Mouse (Mus musculus): ENCODE measurements at regions not wholly inside any gene's neighbourhood (a gene's known extent, or its start where the extent isn't known, plus 50 kb on each side); places are given as distances from the start of the nearest gene placed in this dataset.

DNA sequence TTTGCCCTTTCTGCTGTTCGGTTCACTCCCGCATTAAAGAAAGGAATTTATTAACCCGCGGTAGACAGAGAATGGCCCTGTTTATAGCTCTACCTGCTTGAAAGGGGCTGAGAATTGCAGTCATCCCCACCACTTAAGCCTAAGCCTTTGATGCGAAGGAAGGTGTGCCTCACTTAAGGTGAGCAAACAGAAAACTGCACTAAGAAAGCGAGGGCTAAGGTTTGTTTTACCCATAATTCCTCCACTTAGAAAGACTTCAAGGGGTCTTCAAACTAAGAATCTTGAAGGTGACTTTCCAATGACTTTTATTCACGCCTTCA, 540.7 kb upstream of the Gm19410 start:
- 82% methylated on average over 7 of the region's 7 CpGs for WGBS
- no peaks in the 10 kb centered on the region for H3K4me1 ChIP-seq (replicated peaks)

DNA sequence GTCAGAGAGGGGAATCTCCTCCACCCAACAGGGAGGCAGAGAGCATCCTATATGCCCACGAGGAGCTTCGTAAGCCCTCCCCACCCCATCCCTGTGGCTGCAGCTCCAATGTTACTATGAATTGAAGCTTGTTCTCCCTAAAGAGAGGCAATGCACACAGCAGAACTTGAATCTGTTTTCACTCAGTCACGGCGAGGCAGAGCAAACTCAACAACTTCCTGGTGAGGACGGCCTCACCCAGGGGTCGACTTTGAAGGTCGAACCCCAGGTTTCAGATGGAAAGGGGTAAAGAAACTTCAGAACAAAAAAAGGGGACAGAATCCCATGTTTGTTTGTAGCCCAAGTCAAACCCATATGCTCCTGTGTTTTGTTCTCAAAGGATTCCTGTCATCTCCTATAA, 538.5 kb upstream of the Gm19410 start:
- Histone ChIP-seq H3K27me3 (no peaks in the 10 kb centered on the region), H3K4me2 (no peak overlapping the region), H3K36me3 (no peaks in the 10 kb centered on the region), H3K4me1 (replicated peaks) (no peaks in the 10 kb centered on the region), H3K4me3 (no peak overlapping the region), H3K27ac (replicated peaks) (no peak overlapping the region), H3K9me3 (no peaks in the 10 kb centered on the region), H3K9ac (no peak overlapping the region)
- ATAC-seq (ENCODE audit: low FRiP score, low read depth), result no peak
- WGBS, result 77% methylated on average over 7 of the region's 7 CpGs

More for the DNA sequence above, 540.7 kb upstream of the Gm19410 start:
- Histone ChIP-seq H3K9me3 (no peaks in the 10 kb centered on the region), H3K27me3 (no peaks in the 10 kb centered on the region), H3K27ac (replicated peaks) (no peak overlapping the region), H3K9ac (no peak overlapping the region), H3K4me2 (no peak overlapping the region), H3K36me3 (no peaks in the 10 kb centered on the region), H3K4me3 (no peak overlapping the region)
- ATAC-seq (ENCODE audit: low FRiP score, low read depth), result no peak

DNA sequence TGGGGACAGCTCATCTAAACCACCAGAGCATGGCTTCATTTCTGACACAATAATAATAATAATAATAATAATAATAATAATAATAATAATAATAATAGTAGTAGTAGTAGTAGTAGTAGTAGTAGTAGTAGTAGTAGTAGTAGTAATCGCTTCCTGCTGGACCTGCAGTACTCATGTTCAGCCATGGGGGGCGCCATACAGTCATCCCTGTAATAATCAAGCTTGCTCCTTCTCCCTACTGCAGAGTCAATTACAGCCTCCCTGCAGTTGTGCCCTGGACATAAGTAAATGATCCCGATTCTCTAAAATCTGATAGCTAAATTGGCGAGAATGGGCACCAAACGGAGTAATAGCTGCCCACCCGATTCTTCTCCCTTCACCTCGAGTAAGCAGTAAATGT, 537.1 kb upstream of the Gm19410 start:
- Histone ChIP-seq H3K27me3 (no peaks in the 10 kb centered on the region), H3K36me3 (no peaks in the 10 kb centered on the region), H3K27ac (replicated peaks) (no peak overlapping the region), H3K4me2 (no peak overlapping the region), H3K9me3 (no peaks in the 10 kb centered on the region), H3K9ac (no peak overlapping the region), H3K4me1 (replicated peaks) (peaks cover 3% of the 10 kb centered on the region; the same call in 1 of the 2 replicates), H3K4me3 (no peak overlapping the region)
- WGBS, result 82% methylated on average over 7 of the region's 7 CpGs
- no peak for ATAC-seq (ENCODE audit: low FRiP score, low read depth)

DNA sequence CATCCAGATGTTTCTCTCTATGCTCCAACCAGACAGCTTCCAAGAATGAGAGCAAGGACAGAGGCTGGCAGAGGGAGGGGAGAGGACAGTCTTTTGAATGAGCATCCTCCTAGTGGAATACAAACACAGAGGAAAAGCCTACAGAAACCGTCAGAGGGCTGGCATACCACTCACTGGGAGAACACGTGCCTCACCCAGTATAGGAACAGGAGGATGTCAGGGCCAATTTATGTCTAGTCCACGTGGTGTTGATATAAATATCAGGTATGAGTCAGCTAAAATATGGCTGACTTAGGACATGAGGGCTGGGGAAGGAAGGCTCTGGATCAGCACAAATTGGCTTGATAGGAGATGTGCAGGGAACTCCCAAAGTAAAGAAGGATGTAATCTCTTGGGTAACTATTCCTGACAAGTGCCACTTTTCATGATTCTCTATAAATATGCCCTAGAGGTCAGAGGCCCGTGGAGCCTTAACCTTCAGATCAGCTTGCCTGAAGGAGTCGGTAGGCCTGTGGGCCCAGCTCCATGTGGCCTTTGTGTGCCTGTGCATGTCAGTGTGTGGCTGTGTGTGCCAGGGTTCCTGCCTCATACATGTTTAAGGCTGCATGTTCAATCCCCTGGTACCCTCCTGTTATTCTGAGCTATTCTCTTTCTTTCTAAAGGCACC, 531.9 kb upstream of the Gm19410 start:
- Histone ChIP-seq H3K9ac (no peak overlapping the region), H3K9me3 (no peaks in the 10 kb centered on the region), H3K27ac (replicated peaks) (no peak overlapping the region), H3K27me3 (no peaks in the 10 kb centered on the region), H3K36me3 (no peaks in the 10 kb centered on the region), H3K4me3 (no peak overlapping the region), H3K4me1 (replicated peaks) (peaks cover 17% of the 10 kb centered on the region), H3K4me2 (no peak overlapping the region)
- no peak for ATAC-seq (ENCODE audit: low FRiP score, low read depth)
- WGBS, result 52% methylated on average over 5 of the region's 5 CpGs

DNA sequence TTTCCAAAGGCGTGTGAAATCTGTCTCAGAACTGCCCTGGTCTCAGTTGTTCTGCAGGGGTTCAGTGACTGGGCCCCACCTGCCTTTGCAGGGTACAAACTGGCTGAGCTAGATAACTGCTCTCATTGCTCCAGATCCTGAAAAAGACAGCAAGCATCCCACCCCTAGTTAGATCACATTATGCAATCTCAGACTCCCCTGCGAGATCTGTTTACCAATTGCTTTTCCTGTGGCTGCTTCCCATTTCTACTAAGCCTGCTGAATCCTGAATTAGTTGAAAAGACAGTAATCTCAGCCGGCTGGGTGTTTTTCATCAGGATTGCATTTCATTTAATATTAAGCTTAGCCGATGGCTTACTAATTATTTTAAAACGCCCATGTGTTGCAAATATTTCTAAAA, 531.2 kb upstream of the Gm19410 start:
- no peak overlapping the region; the same call in 1 of the 2 replicates for H3K27ac ChIP-seq (replicated peaks)
- ATAC-seq (ENCODE audit: low FRiP score, low read depth), result no peak
- no peak overlapping the region for H3K4me2 ChIP-seq
- WGBS, result 59% methylated on average over 5 of the region's 5 CpGs
- no peaks in the 10 kb centered on the region for H3K27me3 ChIP-seq
- no peak overlapping the region for H3K4me3 ChIP-seq
- H3K36me3 ChIP-seq, result no peaks in the 10 kb centered on the region
- H3K9me3 ChIP-seq, result no peaks in the 10 kb centered on the region
- H3K4me1 ChIP-seq (replicated peaks), result peaks cover 17% of the 10 kb centered on the region
- H3K9ac ChIP-seq, result no peak overlapping the region

DNA sequence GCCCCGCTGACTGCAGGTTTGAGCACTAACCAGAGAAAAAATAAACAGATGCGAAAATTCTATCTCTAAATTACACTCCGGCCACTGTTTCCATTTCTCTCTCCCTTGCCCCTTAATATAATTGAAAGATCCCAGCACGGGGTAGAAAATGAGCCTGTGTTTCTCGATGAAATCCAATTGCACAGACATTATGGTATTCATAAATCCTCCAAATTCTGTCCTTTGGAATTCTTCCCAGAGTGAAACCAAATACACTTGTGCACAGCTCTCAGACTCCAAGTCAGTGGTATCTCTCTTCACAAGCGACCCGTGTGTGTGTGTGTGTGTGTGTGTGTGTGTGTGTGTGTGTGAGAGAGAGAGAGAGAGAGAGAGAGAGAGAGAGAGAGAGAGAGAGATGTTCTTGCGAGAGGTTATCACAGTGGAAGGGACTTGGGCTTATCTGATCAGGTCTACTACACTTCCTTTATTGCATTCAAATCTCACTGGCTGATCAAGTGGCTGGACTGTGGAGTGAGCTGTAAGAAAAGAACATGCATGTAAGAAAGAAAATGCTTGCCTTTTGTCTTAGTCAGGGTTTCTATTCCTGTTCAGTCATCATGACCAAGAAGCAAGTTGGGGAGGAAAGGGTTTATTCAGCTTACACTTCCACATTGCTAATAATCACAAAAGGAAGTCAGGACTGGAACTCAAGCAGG, 529.6 kb upstream of the Gm19410 start:
- H3K9ac ChIP-seq, result no peak overlapping the region
- H3K4me1 ChIP-seq (replicated peaks), result peaks cover 17% of the 10 kb centered on the region
- no peaks in the 10 kb centered on the region for H3K9me3 ChIP-seq
- H3K36me3 ChIP-seq, result no peaks in the 10 kb centered on the region
- no peak for ATAC-seq (ENCODE audit: low FRiP score, low read depth)
- H3K27ac ChIP-seq (replicated peaks), result 0 out of 2 replicates have a peak overlapping the region, but pooled peaks have one; percentile 26
- WGBS, result 65% methylated on average over 8 of the region's 8 CpGs
- H3K4me2 ChIP-seq, result no peak overlapping the region
- no peak overlapping the region for H3K4me3 ChIP-seq
- no peaks in the 10 kb centered on the region for H3K27me3 ChIP-seq

DNA sequence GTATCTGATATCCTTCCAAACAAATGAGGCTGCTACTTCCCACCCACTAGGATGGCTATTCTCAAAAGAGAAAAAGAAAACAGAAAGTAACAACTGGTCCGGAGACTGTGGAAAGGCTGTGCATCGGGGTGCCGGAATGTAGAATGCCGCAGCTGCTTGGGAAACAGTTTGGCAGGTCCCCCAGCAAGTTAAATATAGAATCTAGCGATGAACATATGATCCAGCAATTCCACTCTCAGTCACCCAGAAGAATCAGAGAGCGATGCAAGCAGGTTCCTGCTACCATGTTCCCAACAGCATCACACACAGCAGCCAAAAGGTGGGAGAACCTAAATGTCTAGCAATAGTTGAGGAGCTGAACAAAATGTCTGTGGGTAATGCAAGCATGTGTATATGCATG, 528.3 kb upstream of the Gm19410 start:
- Histone ChIP-seq H3K4me1 (replicated peaks) (peaks cover 17% of the 10 kb centered on the region), H3K9me3 (no peaks in the 10 kb centered on the region), H3K9ac (no peak overlapping the region), H3K4me3 (no peak overlapping the region), H3K27ac (replicated peaks) (no peak overlapping the region), H3K4me2 (no peak overlapping the region), H3K27me3 (no peaks in the 10 kb centered on the region), H3K36me3 (no peaks in the 10 kb centered on the region)
- no peak for ATAC-seq (ENCODE audit: low FRiP score, low read depth)
- WGBS, result 87% methylated on average over 6 of the region's 6 CpGs

DNA sequence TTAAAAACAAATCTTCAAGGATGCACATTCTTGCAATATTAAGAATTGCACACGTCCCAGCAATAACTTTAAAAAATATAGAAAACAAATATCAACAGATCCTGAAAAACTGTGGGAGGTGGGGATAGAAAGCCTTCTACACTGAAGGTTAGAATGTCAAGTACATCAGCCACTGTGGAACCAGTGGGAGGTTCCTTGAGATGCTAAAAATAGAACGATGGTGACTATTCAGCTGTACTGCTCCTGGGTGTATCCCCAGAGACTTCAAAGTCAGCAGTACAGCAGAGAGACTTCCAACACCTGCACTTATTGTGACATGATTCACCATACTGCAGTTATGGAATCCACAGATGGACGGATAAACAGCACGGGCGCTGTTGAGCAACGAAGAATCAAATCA, 524.7 kb upstream of the Gm19410 start:
- WGBS, result 90% methylated on average over 6 of the region's 6 CpGs
- no peak overlapping the region for H3K27ac ChIP-seq (replicated peaks)
- peaks cover 7% of the 10 kb centered on the region for H3K4me1 ChIP-seq (replicated peaks)
- no peak overlapping the region for H3K4me3 ChIP-seq
- ATAC-seq (ENCODE audit: low FRiP score, low read depth), result no peak
- H3K27me3 ChIP-seq, result no peaks in the 10 kb centered on the region
- no peak overlapping the region for H3K4me2 ChIP-seq
- no peak overlapping the region for H3K9ac ChIP-seq
- H3K9me3 ChIP-seq, result no peaks in the 10 kb centered on the region
- no peaks in the 10 kb centered on the region for H3K36me3 ChIP-seq

DNA sequence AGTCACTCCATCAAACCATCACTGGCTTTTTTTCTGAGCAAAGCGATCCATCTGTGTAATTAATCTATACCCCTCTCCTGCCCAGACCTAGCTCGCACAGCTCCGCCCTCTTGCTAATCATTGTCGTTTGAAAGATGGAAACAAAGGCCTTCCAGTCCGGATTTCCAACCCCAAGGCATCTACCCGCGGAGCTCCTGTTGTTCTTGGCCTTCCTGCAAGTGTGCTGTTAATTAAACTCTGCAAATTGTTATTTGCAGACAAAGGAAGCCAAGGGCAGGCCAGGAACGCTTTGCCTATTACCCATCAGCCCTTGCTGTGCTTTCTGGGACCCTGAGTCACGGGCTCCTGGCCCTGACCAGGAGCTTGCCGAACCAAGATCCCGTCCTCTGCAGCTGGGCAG, 522.0 kb upstream of the Gm19410 start:
- Histone ChIP-seq H3K4me1 (replicated peaks) (peaks cover 7% of the 10 kb centered on the region), H3K4me3 (no peak overlapping the region), H3K36me3 (no peaks in the 10 kb centered on the region), H3K4me2 (peak overlapping the region; percentile 11; the same call in 1 of the 2 replicates), H3K9ac (no peak overlapping the region), H3K27me3 (no peaks in the 10 kb centered on the region), H3K27ac (replicated peaks) (peak overlapping the region; percentile 9; the same call in 1 of the 2 replicates), H3K9me3 (no peaks in the 10 kb centered on the region)
- 15% methylated on average over 11 of the region's 11 CpGs for WGBS
- peak; percentile 45; the same call in 1 of the 2 replicates for ATAC-seq (ENCODE audit: low FRiP score, low read depth)

DNA sequence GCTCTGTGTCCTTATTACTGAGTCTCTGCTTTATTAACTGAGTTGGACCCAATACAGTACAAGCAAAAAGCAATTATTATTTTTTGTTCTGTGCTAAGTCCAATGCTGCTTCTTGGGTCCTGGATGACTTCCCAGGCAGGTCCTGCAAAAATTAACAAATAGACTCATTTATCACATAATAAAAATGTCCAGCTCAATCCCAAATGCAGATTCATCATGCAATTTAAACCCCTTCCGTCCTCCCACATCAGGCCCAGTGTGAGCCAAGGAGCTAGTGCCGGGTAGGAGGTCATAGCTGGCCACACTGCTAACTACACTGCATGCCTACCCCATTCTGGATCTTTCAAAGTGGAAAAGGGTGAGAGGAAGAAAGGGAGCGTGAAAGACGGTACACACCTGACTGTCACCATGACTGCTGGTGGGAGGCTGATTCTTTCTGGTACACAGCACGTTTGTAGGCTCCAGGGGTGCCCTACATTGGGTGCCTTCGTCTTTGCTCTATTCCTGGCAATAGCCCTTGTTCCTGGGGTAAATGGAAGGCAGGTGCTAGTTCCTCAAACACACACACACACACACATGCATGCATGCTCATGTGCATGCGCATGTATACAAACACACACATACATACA, 515.7 kb upstream of the Gm19410 start:
- no peaks in the 10 kb centered on the region for H3K27me3 ChIP-seq
- ATAC-seq (ENCODE audit: low FRiP score, low read depth), result no peak
- 87% methylated on average over 7 of the region's 7 CpGs for whole genome bisulfite sequencing
- no peak overlapping the region for H3K9ac ChIP-seq
- H3K4me2 ChIP-seq, result no peak overlapping the region
- no peaks in the 10 kb centered on the region for H3K4me1 ChIP-seq (replicated peaks)
- H3K9me3 ChIP-seq, result peaks cover 4% of the 10 kb centered on the region; the same call in 1 of the 2 replicates
- no peaks in the 10 kb centered on the region for H3K36me3 ChIP-seq
- no peak overlapping the region for H3K27ac ChIP-seq (replicated peaks)
- H3K4me3 ChIP-seq, result no peak overlapping the region

DNA sequence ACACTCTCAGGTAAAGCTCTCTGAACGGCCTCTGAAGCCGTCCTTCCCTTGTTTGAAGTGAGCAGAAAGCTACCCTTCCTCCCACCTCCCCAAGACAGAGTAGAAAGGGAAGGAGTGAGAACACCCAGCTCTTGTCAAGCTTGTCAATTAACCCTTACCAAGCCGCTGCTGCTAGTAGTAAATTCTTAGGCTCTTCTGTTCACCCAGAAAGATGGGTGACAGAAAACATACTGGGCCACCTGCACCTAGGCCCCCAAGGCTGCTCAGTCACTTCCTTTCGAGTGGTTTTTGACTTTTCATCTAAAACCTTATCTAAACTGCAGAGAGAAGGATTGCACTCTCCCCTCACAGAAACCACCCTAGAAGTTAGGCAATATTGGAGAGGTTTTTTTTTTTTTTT, 514.9 kb upstream of the Gm19410 start:
- Histone ChIP-seq H3K36me3 (no peaks in the 10 kb centered on the region), H3K9me3 (peaks cover 4% of the 10 kb centered on the region; the same call in 1 of the 2 replicates), H3K4me2 (no peak overlapping the region), H3K4me1 (replicated peaks) (no peaks in the 10 kb centered on the region), H3K27me3 (no peaks in the 10 kb centered on the region), H3K27ac (replicated peaks) (no peak overlapping the region), H3K4me3 (no peak overlapping the region), H3K9ac (no peak overlapping the region)
- no peak for ATAC-seq (ENCODE audit: low FRiP score, low read depth)
- 75% methylated on average over 4 of the region's 4 CpGs for WGBS

DNA sequence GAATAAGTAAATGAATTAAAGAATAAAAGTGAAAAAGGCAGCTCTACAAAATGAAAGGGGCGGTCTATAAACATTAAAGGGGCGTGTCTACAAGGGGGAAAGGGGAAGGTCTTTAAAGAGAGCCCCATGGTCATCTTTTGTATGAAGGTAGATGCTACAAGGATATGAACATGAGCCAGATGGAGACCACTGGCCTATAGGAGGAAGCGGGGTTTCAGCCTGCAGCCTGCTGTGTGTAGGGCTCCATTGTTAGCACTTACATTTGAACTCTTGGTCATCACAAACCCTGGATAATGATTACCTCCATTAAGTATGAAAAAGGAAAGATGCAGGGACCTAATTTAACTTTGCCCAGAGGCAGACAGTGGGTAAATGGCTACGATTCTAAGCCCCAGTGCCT, 511.6 kb upstream of the Gm19410 start:
- no peaks in the 10 kb centered on the region for H3K27me3 ChIP-seq
- no peaks in the 10 kb centered on the region for H3K36me3 ChIP-seq
- H3K4me2 ChIP-seq, result no peak overlapping the region
- H3K27ac ChIP-seq (replicated peaks), result no peak overlapping the region
- no peak for ATAC-seq (ENCODE audit: low FRiP score, low read depth)
- WGBS, result 91% methylated on average over 4 of the region's 4 CpGs
- no peak overlapping the region for H3K9ac ChIP-seq
- H3K4me1 ChIP-seq (replicated peaks), result no peaks in the 10 kb centered on the region
- H3K9me3 ChIP-seq, result peaks cover 4% of the 10 kb centered on the region; the same call in 1 of the 2 replicates
- no peak overlapping the region for H3K4me3 ChIP-seq
